Mouse (Mus musculus) spleen, adult 2 months (tissue): Measurements from ENCODE around the gene Ppard. TPM values are rescaled to one million over a fixed set of nuclear protein-coding genes. Genes with fewer than 3 reads are reported as not detected.

ENCODE experiments used
- DNase-seq, 2 experiments: peaks; one replicate each; pipeline versions ENCODE4 v3.0.0 to v3.0.0-alpha.2; 2012 to 2021; ENCODE audit warnings: low spot score in 2 of 2, low read depth in 1 of 2
- H3K27ac ChIP-seq: fragments of 200-500 bp; 2 replicates; pipeline ENCODE4 v1.5.1; 2012; ENCODE audit warnings: low read length, inconsistent platforms; ENCODE audit not compliant: insufficient read depth
- H3K27me3 ChIP-seq: fragments of 200-500 bp; 2 replicates; pipeline ENCODE4 v1.6.1; 2012; ENCODE audit warnings: mild to moderate bottlenecking, moderate library complexity, low read length, inconsistent platforms; ENCODE audit not compliant: control insufficient read depth, insufficient read depth
- H3K36me3 ChIP-seq: fragments of 200-500 bp; 2 replicates; pipeline ENCODE4 v1.6.1; 2012; ENCODE audit warnings: mild to moderate bottlenecking, low read length, inconsistent platforms; ENCODE audit not compliant: control insufficient read depth, insufficient read depth
- H3K4me1 ChIP-seq: fragments of 200-500 bp; 2 replicates; pipeline ENCODE4 v1.6.1; 2011; ENCODE audit warnings: inconsistent platforms; ENCODE audit not compliant: control insufficient read depth, insufficient read depth, insufficient read length
- H3K4me3 ChIP-seq: fragments of 200-500 bp; 2 replicates; pipeline ENCODE4 v1.5.1; 2011; ENCODE audit warnings: mild to moderate bottlenecking, inconsistent platforms; ENCODE audit not compliant: insufficient read depth, insufficient read length; ENCODE audit errors: extremely low read depth
- CTCF ChIP-seq: fragments of 200-500 bp; IDR thresholded peaks from 2 replicates; pipeline ENCODE4 v1.5.1; 2011; ENCODE audit warnings: mild to moderate bottlenecking, inconsistent platforms; ENCODE audit not compliant: insufficient read depth, insufficient read length, insufficient replicate concordance; ENCODE audit errors: extremely low read depth
- POLR2A ChIP-seq: fragments of 200-500 bp; IDR thresholded peaks from 2 replicates; pipeline ENCODE4 v1.6.1; 2011; ENCODE audit warnings: low read depth, low read length, inconsistent platforms
- WGBS: fragments of 180-500 bp; shearing (Covaris S2); methylation state at CpG from one replicate; pipeline ENCODE4 v1.1.7; 2018; 5-methylcytosine and 5-hydroxymethylcytosine counted together
- polyA plus RNA-seq: library from polyadenylated mRNA; depleted of rRNA; stranded (reverse); fragments of >200 nt; gene quantifications from 2 replicates; pipeline ENCODE4 v1.2.3, GENCODE M21; 2012

The Ppard gene
- polyA plus RNA-seq, 1 experiment: 23.2 TPM

- Histone ChIP-seq H3K27ac (no peak overlapping the region), H3K4me1 (peaks cover 5% of the 10 kb centered on the region), H3K27me3 (no peaks in the 10 kb centered on the region), H3K36me3 (peaks cover 3% of the 10 kb centered on the region; the same call in 1 of the 2 replicates), H3K4me3 (no peak overlapping the region)
- no peak for TF ChIP-seq POLR2A
- no peak for TF ChIP-seq CTCF
- no peak for DNase-seq
- WGBS: 30% methylated on average over 5 of the region's 5 CpGs
These were observed 79.0 kb downstream of the Ppard start for GRCm38 (mm10) chr17:28311366-28312132.

DNA sequence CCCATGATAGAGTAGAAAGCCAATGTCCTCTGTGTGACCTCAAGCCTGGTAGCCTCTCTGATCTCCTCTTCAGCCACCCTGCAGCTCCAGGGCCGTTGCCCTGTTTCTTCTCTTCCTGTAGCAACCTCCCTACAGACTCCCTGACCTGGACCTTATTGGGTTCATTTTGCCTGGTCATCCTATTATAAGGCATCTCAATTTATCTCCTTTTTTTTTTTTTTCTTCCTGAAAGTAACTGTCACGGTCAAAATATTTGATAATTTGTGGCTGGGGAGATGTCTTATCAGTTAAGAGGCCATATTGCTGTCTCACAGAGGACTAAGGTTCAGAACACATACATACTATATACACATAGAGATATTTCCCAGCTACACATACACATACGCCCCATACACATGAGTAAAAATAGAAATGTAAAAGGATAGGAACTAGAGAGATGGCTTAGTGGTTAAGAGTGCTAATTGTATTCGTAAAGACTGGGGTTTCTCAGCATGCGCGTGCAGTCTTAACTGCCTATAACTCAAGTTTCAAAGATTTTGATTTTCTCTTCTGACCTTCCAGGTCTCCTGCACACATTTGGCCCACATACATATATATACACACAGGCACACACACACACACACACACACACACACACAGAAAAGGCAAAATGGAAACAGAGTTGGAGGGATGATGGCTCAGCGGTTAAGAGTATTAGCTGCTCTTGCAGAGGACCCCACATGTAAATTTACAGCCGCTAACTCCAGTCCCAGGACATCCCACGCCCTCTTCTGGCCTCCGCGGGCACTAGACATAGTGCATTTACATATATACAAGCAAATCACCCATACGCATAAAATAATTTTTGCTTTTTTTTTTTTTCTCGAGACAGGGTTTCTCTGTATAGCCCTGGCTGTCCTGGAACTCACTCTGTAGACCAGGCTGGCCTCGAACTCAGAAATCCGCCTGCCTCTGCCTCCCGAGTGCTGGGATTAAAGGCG, 80.0 kb downstream of the Ppard start:
- 20% methylated on average over 17 of the region's 17 CpGs for WGBS
- Histone ChIP-seq H3K4me3 (peak overlapping the region; percentile 44; the same call in 1 of the 2 replicates), H3K4me1 (peaks cover 5% of the 10 kb centered on the region), H3K36me3 (peaks cover 5% of the 10 kb centered on the region; the same call in 1 of the 2 replicates), H3K27ac (peak overlapping the region; percentile 38), H3K27me3 (no peaks in the 10 kb centered on the region)
- DNase-seq: peak; percentile 28 to 43
- peak; percentile 16; the same call in 1 of the 2 replicates for TF ChIP-seq CTCF
- no peak for TF ChIP-seq POLR2A

DNA sequence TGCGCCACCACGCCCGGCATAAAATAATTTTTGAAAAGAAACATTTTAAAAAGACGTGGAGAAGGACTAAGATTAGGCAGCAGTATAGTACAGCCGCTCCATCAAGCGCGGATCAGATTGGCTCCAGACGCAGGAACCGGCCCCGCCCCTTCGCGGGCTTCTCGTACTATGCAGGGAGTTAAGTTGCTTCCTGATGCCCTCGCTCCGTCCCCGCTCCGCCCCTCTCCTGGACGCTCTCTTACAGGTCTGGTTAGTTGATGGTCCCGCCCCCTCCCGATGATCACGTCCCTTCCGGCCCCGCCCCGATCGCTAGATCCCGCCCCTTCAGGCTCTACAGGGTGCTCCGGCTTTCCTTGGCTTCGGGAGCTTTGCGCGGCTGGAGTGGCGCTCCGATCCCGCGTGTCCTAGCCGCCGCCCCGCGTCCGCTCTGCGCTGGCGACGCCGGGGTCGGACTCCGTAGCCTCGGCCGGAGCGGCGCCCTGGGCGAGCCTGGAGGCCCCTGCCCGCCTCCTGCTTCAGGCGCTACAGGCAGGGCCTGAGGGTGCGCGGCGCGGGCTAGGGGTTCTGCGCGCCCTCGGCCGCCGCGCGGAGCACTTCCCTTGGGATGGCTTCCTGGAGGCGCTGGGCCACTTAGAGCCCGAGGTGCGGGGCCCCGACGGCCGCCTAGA, 80.8 kb downstream of the Ppard start, which contains the start of gene Fance:
TSS of gene Fance (plus strand) at position 308 of the 668 bp plus-strand sequence.
- under 1% methylated on average over 64 of the region's 69 CpGs for WGBS
- DNase-seq: peak; percentile 95 to 97
- Histone ChIP-seq H3K27ac (peak within 1 kb of the TSS; percentile 59), H3K4me3 (peak within 1 kb of the TSS; percentile 97), H3K4me1 (peaks cover 4% of the 10 kb centered on the region), H3K36me3 (peaks cover 6% of the 10 kb centered on the region; the same call in 1 of the 2 replicates), H3K27me3 (no peaks in the 10 kb centered on the region)
- TF ChIP-seq POLR2A: peak; percentile 42; the same call in 1 of the 2 replicates
- TF ChIP-seq CTCF: no peak

DNA sequence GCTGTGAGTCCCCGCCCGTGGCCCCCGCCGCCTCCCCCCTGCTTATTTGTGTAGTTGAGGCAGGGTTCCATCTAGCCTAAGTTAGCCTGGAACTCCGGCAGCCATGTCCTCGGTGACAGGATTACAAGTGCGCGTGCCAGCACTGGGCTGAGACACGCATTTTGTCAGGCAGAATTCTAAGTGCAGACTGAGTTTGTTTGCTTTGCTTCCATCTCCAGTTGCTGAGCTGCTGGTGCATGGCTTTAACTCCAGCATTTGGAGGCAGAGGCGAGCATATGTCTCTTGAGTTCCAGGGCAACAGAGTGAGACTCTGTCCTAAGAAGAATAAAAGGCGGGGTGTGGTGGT, 81.4 kb downstream of the Ppard start:
- Histone ChIP-seq H3K4me3 (peak overlapping the region; percentile 97), H3K4me1 (no peaks in the 10 kb centered on the region; the same call in 1 of the 2 replicates), H3K27ac (no peak overlapping the region), H3K36me3 (peaks cover 6% of the 10 kb centered on the region; the same call in 1 of the 2 replicates), H3K27me3 (no peaks in the 10 kb centered on the region)
- TF ChIP-seq POLR2A (no peak), CTCF (no peak)
- 3% methylated on average over 11 of the region's 11 CpGs for WGBS
- DNase-seq: no peak

GRCm38 (mm10) chr17:28315611-28316160, 83.2 kb downstream of the Ppard start:
- Histone ChIP-seq H3K4me3 (no peak overlapping the region), H3K27ac (no peak overlapping the region), H3K4me1 (no peaks in the 10 kb centered on the region; the same call in 1 of the 2 replicates), H3K27me3 (no peaks in the 10 kb centered on the region), H3K36me3 (peaks cover 6% of the 10 kb centered on the region; the same call in 1 of the 2 replicates)
- no peak for DNase-seq
- TF ChIP-seq POLR2A: no peak
- no peak for TF ChIP-seq CTCF
- 92% methylated on average over 20 of the region's 20 CpGs for WGBS

DNA sequence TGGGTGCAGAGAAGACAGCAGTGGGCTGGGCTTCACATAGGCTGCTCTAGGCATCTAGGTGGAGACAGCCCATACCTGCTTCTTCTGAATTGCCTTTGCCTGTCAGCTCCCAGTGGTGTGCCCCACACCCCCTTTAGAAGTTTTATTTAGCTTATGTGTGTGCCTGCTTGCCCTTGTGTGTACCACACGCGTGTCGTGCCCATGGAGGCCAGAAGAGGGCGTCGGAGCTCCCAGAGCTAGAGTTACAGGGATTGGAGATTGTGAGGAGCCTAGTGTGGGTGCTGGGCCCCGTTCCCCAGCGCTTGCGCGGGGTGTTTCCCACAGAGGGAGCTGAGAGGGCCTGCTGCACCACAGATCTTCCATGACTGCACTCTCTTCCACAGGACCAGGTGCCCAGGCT, 84.0 kb downstream of the Ppard start:
- 95% methylated on average over 9 of the region's 9 CpGs for WGBS
- no peak overlapping the region for H3K4me3 ChIP-seq
- DNase-seq: no peak
- TF ChIP-seq CTCF (no peak), POLR2A (no peak)
- no peak overlapping the region for H3K27ac ChIP-seq
- H3K36me3 ChIP-seq: peaks cover 6% of the 10 kb centered on the region; the same call in 1 of the 2 replicates
- no peaks in the 10 kb centered on the region; the same call in 1 of the 2 replicates for H3K4me1 ChIP-seq
- H3K27me3 ChIP-seq: no peaks in the 10 kb centered on the region
